Mouse (Mus musculus) skeletal muscle tissue, adult 2 months (tissue): ENCODE measurements at regions not wholly inside any gene's neighbourhood (a gene's known extent, or its start where the extent isn't known, plus 50 kb on each side); places are given as distances from the start of the nearest gene placed in this dataset.

Experiments
- DNase-seq: peaks from one replicate; pipeline ENCODE4 v3.0.0-alpha.2; 2012; ENCODE audit warnings: low read depth, low spot score

DNA sequence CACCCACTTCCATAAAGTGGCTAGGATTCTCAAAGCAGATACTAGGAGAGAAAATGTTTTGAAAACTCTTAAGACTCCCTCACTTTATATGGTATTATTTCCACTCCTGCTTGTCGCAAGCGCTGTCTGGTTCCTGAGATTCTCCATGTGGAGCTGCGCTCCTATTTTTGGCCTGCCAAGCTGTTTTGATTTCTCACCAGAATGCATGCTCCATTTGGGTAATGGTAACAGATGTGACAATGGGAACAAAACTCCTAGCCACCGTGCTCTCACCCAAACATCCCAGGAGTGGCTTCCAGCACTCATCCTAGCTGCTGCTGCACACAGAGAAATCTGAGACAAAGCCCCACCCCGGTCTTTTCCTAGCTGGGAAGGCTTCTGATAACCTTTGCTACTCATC is 749.6 kb downstream of the Ntrk3 start:
- DNase-seq: no peak

GRCm38 (mm10) chr7:77966658-77967057 is 771.2 kb downstream of the Ntrk3 start:
- DNase-seq: no peak

DNA sequence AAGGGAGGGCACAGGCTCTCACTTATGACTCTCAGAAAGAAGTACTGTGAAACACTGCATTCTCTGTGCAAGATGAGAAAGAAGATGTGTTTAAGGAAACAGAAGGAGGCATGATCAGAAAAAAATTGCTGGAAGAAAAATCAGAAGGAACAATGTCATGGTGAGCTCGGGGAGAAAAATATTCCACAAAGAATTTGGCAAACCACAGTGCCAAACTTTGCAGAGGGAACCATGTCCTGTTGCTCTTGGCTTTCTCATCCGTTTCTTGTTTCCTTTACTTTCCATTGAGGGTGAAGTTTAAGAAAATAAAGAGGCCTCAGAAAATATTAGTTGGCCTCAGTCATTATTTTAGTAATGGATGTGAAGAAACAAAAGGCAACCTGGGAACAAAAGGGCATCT is 804.4 kb downstream of the Ntrk3 start:
- DNase-seq: peak; percentile 4

GRCm38 (mm10) chr7:77928479-77929467 is 809.0 kb downstream of the Ntrk3 start:
- no peak for DNase-seq

- DNase-seq: no peak
Observed at GRCm38 (mm10) chr7:77899231-77899630, 838.6 kb downstream of the Ntrk3 start.

DNA sequence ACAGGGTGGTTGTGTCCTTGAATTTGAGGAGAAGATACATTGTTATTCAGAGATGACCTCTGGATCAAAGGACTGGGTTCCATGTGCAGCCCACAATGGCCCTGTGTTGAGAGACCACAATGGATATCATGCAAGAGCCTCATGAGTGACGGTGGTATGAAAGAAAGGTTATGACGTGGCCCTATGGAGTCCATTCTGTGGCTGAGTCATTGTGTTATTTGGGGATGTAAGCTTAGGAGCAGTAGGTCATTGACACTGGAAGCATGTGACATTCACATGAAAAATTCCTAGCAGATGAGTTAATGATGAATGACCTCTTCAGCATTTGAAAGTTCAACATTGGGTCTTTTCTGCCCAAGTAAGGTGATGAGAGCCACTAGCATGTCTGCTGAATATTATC is 849.3 kb downstream of the Ntrk3 start:
- DNase-seq: no peak

DNA sequence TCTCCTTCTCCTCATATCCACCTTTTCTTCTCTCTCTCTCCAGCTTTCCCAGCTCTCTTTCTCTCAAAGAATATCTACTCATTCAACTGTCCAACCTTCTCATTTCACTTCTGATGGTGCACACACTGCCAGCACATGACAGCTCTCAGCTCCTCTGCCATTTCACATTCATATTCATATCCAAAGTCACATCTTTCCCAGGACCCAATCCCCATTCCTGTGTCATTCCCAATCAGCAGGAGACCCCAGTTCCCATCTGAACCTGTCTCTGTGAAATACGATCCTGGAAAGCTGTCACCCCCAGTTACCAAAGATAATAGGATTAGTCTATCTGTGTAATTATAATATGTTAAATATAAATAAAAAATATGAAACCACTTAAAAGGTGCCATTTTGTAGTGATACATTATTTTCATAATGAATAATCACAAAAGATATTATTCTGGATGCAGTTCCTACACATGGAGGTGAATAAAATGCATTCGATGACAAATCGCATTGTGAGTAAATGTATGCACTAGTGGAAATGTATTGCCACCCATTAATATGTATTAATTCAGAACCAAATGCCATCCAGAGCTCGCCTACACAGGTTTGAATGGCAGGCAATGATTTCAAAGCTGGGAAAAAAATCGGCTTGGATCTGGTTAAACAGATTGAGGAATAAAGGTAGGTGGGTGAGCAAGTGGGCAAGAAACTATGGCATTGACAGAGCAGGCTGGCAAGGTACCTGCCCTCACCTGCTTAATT is 855.0 kb downstream of the Ntrk3 start:
- DNase-seq: no peak

DNA sequence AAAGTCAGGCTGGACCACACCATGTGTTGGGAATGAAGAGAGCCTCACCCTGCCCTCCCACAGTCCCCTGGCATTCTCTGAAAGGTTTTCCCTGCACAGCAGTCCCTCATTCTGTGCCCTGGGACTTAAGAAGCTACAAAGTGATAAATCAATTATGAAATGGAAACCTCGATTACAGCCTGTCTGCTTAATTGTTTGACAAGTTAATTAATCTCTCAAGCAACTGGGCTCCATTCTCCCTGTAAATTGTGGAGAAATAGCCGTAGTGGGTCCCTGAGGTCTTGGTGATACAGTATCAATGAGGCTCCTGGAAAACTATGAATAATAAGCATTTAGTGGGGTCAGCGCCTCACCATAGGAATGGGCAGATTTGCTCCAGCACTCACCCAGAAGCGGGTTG is 870.3 kb downstream of the Ntrk3 start:
- no peak for DNase-seq

DNA sequence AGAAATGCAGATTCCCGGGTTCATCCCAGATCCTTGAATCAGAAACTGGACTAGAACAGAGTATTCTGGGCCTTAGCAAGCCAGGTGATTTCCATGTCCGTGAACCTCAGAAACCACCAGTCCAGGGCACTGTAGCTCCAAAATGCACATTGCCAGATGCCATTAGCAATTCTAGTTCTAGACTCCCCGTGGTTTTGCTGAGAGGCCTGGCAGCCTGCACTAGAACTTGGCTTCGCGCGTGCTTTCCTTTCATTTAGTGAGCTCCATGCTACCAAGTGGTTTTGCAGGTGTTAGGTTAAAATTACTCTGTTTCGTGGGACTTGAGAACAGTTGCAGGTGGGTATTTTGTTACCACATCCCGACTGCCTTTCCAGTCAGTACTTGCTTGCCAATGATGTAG is 876.0 kb downstream of the Ntrk3 start:
- DNase-seq: no peak

DNA sequence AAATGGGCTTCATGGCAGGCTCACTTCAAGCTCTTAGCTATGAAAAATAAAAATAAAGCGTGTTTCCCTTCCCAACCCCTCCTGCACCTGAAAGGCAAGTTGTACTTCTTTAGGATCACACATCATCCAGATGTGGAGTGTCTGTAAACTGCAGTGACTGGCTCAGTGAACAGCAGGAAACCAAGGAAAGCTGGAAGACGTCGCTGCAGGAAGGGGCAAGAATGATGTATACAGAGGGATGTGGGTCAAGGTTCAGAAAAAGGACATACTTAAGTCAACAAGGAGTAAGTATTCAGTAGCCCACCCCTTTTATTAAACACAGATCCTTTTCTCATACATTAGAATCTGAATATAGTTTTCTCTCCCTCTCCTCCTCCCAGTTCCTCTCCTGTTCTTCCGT is 879.4 kb downstream of the Ntrk3 start:
- DNase-seq: no peak

DNA sequence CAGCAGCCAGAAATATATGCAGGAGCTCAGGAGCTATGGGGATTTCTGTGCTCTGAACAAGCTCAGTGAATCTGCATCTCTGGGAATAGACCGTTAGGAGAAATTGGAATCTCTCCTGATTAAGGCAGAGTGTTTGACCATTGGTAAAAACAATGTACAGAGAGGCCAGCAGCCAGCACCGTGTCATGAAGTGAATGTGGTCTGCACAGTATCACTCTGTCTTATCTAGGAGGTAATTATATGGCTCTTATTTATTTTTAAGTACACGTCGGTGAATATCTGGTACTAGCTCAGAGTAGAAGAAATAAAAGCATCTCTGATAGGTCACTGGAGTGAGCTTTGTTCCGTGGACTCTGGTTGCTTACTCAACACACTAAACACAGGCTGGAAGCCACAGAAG is 879.8 kb downstream of the Ntrk3 start:
- DNase-seq: no peak

DNA sequence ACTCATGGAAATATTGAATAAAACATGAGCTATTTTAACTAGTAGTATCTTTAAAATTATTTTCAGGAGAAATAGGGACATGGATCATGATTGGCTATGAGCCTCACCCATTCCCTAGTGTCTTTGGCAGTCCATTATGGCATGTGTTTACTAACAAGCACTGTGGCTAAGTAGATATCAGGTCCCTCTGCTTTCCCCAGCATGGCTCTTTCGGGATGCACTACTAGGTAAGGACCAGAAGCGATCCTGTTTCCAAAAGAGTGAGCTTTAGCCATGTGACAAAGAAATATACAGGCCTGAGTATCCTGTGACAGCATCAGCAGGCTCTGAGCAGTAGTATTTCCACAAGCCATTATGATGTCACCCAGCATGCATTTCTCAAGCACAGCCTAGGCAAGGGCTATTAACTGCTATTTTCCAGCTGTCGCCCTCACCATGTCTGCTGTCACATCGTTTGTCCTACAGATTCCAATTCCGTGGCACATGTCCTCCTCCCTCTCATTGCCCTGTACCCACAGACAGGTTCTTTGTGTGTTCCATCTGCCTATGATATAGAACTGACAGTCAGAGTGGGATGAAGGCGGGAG is 882.1 kb downstream of the Ntrk3 start:
- no peak for DNase-seq

GRCm38 (mm10) chr7:77855077-77855476 is 882.7 kb downstream of the Ntrk3 start:
- no peak for DNase-seq

DNA sequence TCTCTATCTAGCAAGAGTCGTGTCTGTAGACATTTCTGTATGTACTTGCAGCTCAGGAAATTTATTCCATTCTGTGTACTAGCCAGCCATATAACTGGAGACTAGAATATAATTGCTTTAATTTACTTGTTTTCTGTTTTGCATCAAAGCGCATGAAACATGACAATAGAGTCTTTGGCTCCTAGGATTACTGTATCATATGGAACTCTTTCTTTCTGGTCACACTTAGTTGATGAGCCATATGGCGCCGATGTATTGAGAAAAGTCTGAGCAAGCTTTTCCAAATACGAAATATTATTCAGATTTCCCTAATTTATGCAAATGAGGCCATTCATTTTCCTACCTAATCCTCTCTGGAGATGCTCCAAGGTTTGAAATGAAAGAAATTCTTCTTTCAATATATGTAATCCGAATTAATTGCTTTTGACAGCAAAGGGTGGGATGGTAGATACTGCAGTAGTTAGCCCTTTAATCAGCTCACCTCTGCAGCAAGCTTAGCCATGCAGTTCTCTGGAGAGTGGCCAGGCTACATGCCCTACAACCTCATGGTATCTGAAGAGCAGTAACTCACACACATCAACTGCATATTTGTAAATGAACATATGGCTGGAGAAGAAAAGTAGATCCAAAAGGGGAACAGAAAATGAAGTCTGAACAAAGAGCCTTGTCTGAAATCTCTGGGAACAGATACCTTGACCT is 913.4 kb downstream of the Ntrk3 start:
- DNase-seq: no peak

GRCm38 (mm10) chr7:77812052-77812903 is 925.5 kb downstream of the Ntrk3 start:
- DNase-seq: no peak

GRCm38 (mm10) chr7:77786801-77787200 is 951.0 kb downstream of the Ntrk3 start:
- peak; percentile 16 for DNase-seq

DNA sequence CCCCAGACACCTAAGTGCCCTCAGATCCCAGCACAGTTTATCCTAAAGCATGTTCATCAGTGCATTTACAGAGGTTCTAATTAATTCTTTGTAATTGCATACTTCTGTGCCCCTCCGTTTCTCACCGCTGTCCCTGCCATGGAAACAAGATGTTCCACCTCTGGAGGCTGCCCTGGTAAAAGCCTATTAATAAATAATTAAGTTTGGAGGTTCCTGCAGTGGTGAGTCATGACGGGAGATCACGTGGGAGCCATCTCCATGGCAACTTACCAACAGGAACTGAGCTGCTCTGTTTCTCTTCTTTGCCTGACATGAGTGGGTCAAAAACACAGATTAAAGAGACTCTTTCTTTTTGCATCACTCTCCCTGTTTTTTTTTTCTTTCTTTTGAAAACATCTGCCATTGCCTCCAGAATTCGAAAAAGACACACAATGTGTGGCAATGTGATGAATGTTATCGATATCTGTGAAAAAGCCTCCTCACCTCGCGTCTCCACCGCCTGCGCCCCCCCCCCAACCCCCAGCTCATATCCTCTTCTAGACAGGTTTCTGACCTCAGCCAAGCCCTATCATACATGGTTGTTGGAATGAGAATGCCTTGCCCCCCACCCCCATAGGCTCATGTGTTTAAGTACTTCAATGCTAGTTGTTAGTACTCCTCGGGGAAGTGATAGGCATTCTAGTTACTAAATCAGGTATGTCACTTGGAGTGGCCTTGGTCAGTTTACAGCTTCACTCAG is 965.9 kb downstream of the Ntrk3 start:
- DNase-seq: no peak

DNA sequence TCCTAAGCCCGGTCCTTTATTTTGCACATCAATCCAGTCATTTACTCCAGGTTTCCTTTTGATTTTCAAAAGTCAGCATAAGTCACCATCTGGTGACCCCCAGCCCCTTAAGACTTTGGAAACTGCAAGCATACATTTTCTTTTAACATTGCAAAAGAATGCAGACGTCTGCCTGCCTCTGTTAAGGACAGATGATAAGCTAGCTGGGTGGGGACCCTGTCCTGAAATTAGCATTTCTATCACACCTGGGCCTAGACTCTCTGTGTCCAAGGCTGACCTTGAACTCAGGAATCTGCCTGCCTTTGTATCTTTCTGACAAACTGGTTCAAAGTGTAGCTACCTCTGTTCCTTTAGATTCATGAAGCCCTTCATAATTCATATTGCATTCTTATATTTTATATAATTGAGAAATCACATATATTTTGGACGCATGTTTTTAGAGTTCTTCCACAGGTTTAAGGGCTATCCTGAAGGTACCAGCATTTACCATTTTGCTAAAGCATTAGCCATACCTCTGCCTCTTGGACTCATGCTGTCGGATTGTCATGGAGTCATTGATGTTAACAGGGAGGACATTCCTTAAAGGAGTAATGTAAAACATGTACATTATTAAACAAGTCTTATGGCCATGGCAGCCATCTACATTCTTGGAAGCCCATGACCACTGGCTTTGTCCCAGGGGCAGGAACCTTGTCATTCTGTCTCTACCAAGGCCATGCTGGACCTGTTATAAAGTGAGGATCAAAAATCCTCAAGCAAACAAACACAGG is 998.6 kb downstream of the Ntrk3 start:
- DNase-seq: no peak
